Comparison of ENCODE assay signal across 9 mouse cellular contexts in the genomic region with DNA sequence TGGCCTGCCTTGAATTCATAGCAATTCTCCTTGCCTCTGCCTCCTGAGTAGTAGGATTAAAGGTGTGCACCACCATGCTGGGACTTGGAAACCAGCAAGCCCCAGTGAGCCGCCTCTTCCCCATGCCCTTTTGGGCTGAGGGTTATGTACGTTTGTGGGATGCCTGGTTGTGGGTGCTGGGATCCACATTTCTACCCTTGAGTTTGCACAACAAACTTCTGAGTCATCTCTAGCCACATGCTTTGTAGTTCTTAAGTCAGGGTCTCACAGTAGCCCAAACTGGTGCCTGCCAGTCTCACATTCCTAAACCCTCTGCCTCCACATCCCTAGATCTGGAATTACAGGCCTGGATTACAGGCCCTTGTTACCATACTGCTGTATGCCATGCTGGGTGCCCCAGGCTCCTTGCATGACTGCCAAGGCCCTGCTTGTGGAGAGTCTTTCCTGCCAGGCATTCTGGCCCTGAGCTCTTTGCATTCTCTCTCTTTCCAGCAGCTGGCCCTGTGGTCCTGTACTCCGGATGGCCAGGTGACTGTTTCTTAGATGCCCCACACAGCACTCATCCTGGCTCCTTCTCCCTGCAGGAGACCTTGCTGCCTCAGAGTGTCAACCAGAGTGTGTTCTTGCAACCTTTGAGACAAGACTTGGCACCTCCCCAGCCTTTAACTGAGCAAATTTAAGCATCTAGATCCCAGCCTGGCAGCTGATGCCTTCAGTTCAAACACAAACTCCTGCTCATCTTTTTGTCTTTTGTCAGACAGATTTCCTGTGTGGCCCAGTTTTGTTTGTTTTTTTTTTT. TPM values are rescaled to one million over a fixed set of nuclear protein-coding genes. Genes with fewer than 3 reads are reported as not detected.
DNase-seq lines count a peak whose midpoint lies in the region; ATAC-seq and TF ChIP-seq lines count a peak whose summit lies in the region.
"Had no signal": no experiment of that assay in that cellular context is flagged by ENCODE, and none has a peak within 500 bp of the region (broad histone marks: within the 10 kb centered on the region; RNA-seq: fewer than 3 reads in every experiment).

No protein-coding gene starts in this region.

- H3K4me3 ChIP-seq in embryonic facial prominence, embryonic 13.5 days = no peak overlapping the region
- no peak overlapping the region for H3K4me3 ChIP-seq in embryonic facial prominence, embryonic 10.5 days
- H3K4me3 ChIP-seq in layer of hippocampus, adult 2 months = no peak overlapping the region
- no peak overlapping the region for H3K4me3 ChIP-seq in cortical plate, adult 2 months (ENCODE audit: insufficient read depth, low read length)
- H3K4me3 ChIP-seq in midbrain, embryonic 16.5 days (ENCODE audit: low read depth, low read length) = no peak overlapping the region
- no peak overlapping the region for H3K4me3 ChIP-seq in midbrain, embryonic 11.5 days (ENCODE audit: low read depth, low read length)
- H3K4me3 ChIP-seq: neural tube, embryonic 13.5 days had no signal

- no peak overlapping the region for H3K4me2 ChIP-seq in embryonic facial prominence, embryonic 13.5 days
- H3K4me2 ChIP-seq in midbrain, embryonic 16.5 days (ENCODE audit: low read length) = no peak overlapping the region
- no peak overlapping the region for H3K4me2 ChIP-seq in midbrain, embryonic 11.5 days
- H3K4me2 ChIP-seq: neural tube, embryonic 13.5 days had no signal

- peaks cover 45% of the 10 kb centered on the region for H3K36me3 ChIP-seq in embryonic facial prominence, embryonic 13.5 days
- peaks cover 59% of the 10 kb centered on the region for H3K36me3 ChIP-seq in embryonic facial prominence, embryonic 10.5 days (replicated peaks)
- H3K36me3 ChIP-seq in midbrain, embryonic 16.5 days (ENCODE audit: control insufficient read depth, insufficient read depth, low read length) = peaks cover 24% of the 10 kb centered on the region
- H3K36me3 ChIP-seq in midbrain, embryonic 11.5 days (ENCODE audit: control insufficient read depth, insufficient read depth, low read length) = 0 out of 2 replicates have a peak, but pooled peaks cover 5% of the 10 kb centered on the region

- WGBS in embryonic facial prominence, embryonic 13.5 days = 85% methylated on average over 3 of the region's 3 CpGs
- WGBS in embryonic facial prominence, embryonic 10.5 days = 90% methylated on average over 3 of the region's 3 CpGs
- WGBS in midbrain, embryonic 16.5 days = 95% methylated on average over 3 of the region's 3 CpGs
- WGBS in midbrain, embryonic 11.5 days = 86% methylated on average over 3 of the region's 3 CpGs

- no peak for ATAC-seq in embryonic facial prominence, embryonic 13.5 days (ENCODE audit: insufficient number of reproducible peaks, insufficient read depth, low FRiP score, low TSS enrichment, low read depth)
- ATAC-seq in midbrain, embryonic 16.5 days = no peak
- no peak for ATAC-seq in midbrain, embryonic 11.5 days (ENCODE audit: low FRiP score)

- H3K4me1 ChIP-seq in embryonic facial prominence, embryonic 13.5 days = no peaks in the 10 kb centered on the region
- peaks cover 16% of the 10 kb centered on the region for H3K4me1 ChIP-seq in embryonic facial prominence, embryonic 10.5 days
- peaks cover 16% of the 10 kb centered on the region for H3K4me1 ChIP-seq in cortical plate, adult 2 months (ENCODE audit: control insufficient read depth, insufficient read depth, low read length)
- no peaks in the 10 kb centered on the region for H3K4me1 ChIP-seq in midbrain, embryonic 16.5 days (ENCODE audit: control insufficient read depth, insufficient read depth, low read length)
- no peaks in the 10 kb centered on the region for H3K4me1 ChIP-seq in midbrain, embryonic 11.5 days (ENCODE audit: control insufficient read depth, insufficient read depth, low read length)

- H3K9ac ChIP-seq in embryonic facial prominence, embryonic 13.5 days = no peak overlapping the region
- H3K9ac ChIP-seq in midbrain, embryonic 16.5 days (ENCODE audit: low read depth, low read length) = no peak overlapping the region
- H3K9ac ChIP-seq in midbrain, embryonic 11.5 days (ENCODE audit: low read length) = no peak overlapping the region

- no peak for TF ChIP-seq POLR2A in cortical plate, adult 2 months (IDR thresholded peaks at IDR 0.05; ENCODE audit: extremely low read depth, insufficient read depth, low read length)

- TF ChIP-seq CTCF in layer of hippocampus, adult 2 months (conservative IDR thresholded peaks at IDR 0.05) = no peak
- no peak for TF ChIP-seq CTCF in cortical plate, adult 2 months (IDR thresholded peaks at IDR 0.05; ENCODE audit: extremely low read depth, insufficient read depth, low read length)

- H3K27ac ChIP-seq in embryonic facial prominence, embryonic 13.5 days = 0 out of 2 replicates have a peak overlapping the region, but pooled peaks have one; percentile 22
- H3K27ac ChIP-seq in embryonic facial prominence, embryonic 10.5 days (replicated peaks) = no peak overlapping the region
- H3K27ac ChIP-seq in layer of hippocampus, adult 2 months = peak overlapping the region; percentile 90
- H3K27ac ChIP-seq in cortical plate, adult 2 months (ENCODE audit: insufficient read depth, low read length) = peak overlapping the region; percentile 9
- no peak overlapping the region for H3K27ac ChIP-seq in midbrain, embryonic 16.5 days (ENCODE audit: low read length)
- H3K27ac ChIP-seq in midbrain, embryonic 11.5 days (ENCODE audit: low read depth, low read length) = no peak overlapping the region
- H3K27ac ChIP-seq: neural tube, embryonic 13.5 days had no signal

- no peaks in the 10 kb centered on the region for H3K9me3 ChIP-seq in embryonic facial prominence, embryonic 13.5 days
- H3K9me3 ChIP-seq in embryonic facial prominence, embryonic 10.5 days = no peaks in the 10 kb centered on the region
- H3K9me3 ChIP-seq in midbrain, embryonic 16.5 days (replicated peaks; ENCODE audit: control insufficient read depth, low read length, poor library complexity, severe bottlenecking) = no peaks in the 10 kb centered on the region
- H3K9me3 ChIP-seq in midbrain, embryonic 11.5 days (ENCODE audit: control insufficient read depth, low read length) = no peaks in the 10 kb centered on the region
- H3K9me3 ChIP-seq: neural tube, embryonic 13.5 days had no signal

- no peaks in the 10 kb centered on the region for H3K27me3 ChIP-seq in embryonic facial prominence, embryonic 13.5 days
- H3K27me3 ChIP-seq in embryonic facial prominence, embryonic 10.5 days (replicated peaks; ENCODE audit: low read depth, poor library complexity, severe bottlenecking) = no peaks in the 10 kb centered on the region
- H3K27me3 ChIP-seq in midbrain, embryonic 16.5 days (ENCODE audit: control insufficient read depth, insufficient read depth, low read depth, low read length) = no peaks in the 10 kb centered on the region
- no peaks in the 10 kb centered on the region for H3K27me3 ChIP-seq in midbrain, embryonic 11.5 days (ENCODE audit: control insufficient read depth, insufficient read depth, low read length)
- H3K27me3 ChIP-seq: neural tube, embryonic 13.5 days had no signal

- DNase-seq in embryonic facial prominence, embryonic 10.5 days (ENCODE audit: low spot score) = no peak
- no peak for DNase-seq in layer of hippocampus, adult 2 months (ENCODE audit: low spot score in 2 of 2)
- DNase-seq in layer of hippocampus, postnatal 25 days (ENCODE audit: extremely low spot score in 1 of 2, low spot score in 1 of 2) = no peak
- DNase-seq in NIH3T3 (ENCODE audit: low read depth) = peak; percentile 52
- no peak for DNase-seq in midbrain, embryonic 11.5 days (ENCODE audit: low spot score, missing footprints)

RNA-seq across cellular contexts. Expression of a gene that starts 39.3 kb away (rescaled TPM):
- 74.5 and 79.8 TPM in 2 replicates for polyA plus RNA-seq in embryonic facial prominence, embryonic 13.5 days (2015; fragmentation: Nextera tagmentation; extraction: Ambion mirVana)
- 72.9 and 73.7 TPM in 2 replicates for polyA plus RNA-seq in embryonic facial prominence, embryonic 10.5 days (2016; fragmentation: Nextera tagmentation; extraction: Ambion mirVana)
- total RNA-seq in layer of hippocampus, adult 2 months (2021) = 10 to 100 TPM; 58.0 to 69.6 TPM
- 10 to 100 TPM; 55.2 to 77.1 TPM for total RNA-seq in layer of hippocampus, postnatal 25 days (2021)
- 60.8 and 67.9 TPM in 2 replicates for polyA plus RNA-seq in cortical plate, adult 2 months (2012; rRNA removed)
- 63.2 and 64.5 TPM in 2 replicates for polyA plus RNA-seq in midbrain, embryonic 16.5 days (2015; fragmentation: Nextera tagmentation; extraction: Ambion mirVana)
- 55.0 and 60.6 TPM in 2 replicates for polyA plus RNA-seq in midbrain, embryonic 11.5 days (2014; fragmentation: Nextera tagmentation; extraction: Ambion mirVana)

RNA-seq across cellular contexts. Expression of a gene that starts 46.1 kb away (rescaled TPM):
- polyA plus RNA-seq in embryonic facial prominence, embryonic 13.5 days (2015; fragmentation: Nextera tagmentation; extraction: Ambion mirVana) = 112 and 123 TPM in 2 replicates
- polyA plus RNA-seq in embryonic facial prominence, embryonic 10.5 days (2016; fragmentation: Nextera tagmentation; extraction: Ambion mirVana) = 119 and 121 TPM in 2 replicates
- 10 to 100 TPM; 13.5 to 15.5 TPM for total RNA-seq in layer of hippocampus, adult 2 months (2021)
- 10 to 100 TPM; 12.9 to 14.0 TPM for total RNA-seq in layer of hippocampus, postnatal 25 days (2021)
- 25.0 and 25.5 TPM in 2 replicates for polyA plus RNA-seq in cortical plate, adult 2 months (2012; rRNA removed)
- polyA plus RNA-seq in midbrain, embryonic 16.5 days (2015; fragmentation: Nextera tagmentation; extraction: Ambion mirVana) = 54.5 and 55.2 TPM in 2 replicates
- polyA plus RNA-seq in midbrain, embryonic 11.5 days (2014; fragmentation: Nextera tagmentation; extraction: Ambion mirVana) = 64.5 and 68.0 TPM in 2 replicates

RNA-seq across cellular contexts. Expression of a gene that starts 52.3 kb away (rescaled TPM):
- polyA plus RNA-seq in embryonic facial prominence, embryonic 13.5 days (2015; fragmentation: Nextera tagmentation; extraction: Ambion mirVana) = 47.0 and 53.5 TPM in 2 replicates
- polyA plus RNA-seq in embryonic facial prominence, embryonic 10.5 days (2016; fragmentation: Nextera tagmentation; extraction: Ambion mirVana) = 64.0 and 71.1 TPM in 2 replicates
- total RNA-seq in layer of hippocampus, adult 2 months (2021) = 10 to 100 TPM; 31.2 to 46.2 TPM
- 10 to 100 TPM; 21.4 to 31.6 TPM for total RNA-seq in layer of hippocampus, postnatal 25 days (2021)
- polyA plus RNA-seq in cortical plate, adult 2 months (2012; rRNA removed) = 42.5 and 43.8 TPM in 2 replicates
- polyA plus RNA-seq in midbrain, embryonic 16.5 days (2015; fragmentation: Nextera tagmentation; extraction: Ambion mirVana) = 51.9 and 54.0 TPM in 2 replicates
- polyA plus RNA-seq in midbrain, embryonic 11.5 days (2014; fragmentation: Nextera tagmentation; extraction: Ambion mirVana) = 46.2 and 46.8 TPM in 2 replicates

Comparison
In these comparisons a context has a peak if more than half of its experiments do, and no peak if none do; other contexts are left out.
1. H3K27ac ChIP-seq: peak in embryonic facial prominence, embryonic 13.5 days (single experiment), layer of hippocampus, adult 2 months (single experiment) and cortical plate, adult 2 months (single experiment); none in embryonic facial prominence, embryonic 10.5 days (single experiment), midbrain, embryonic 16.5 days (single experiment) and midbrain, embryonic 11.5 days (single experiment).